Mouse (Mus musculus) heart, embryonic 16.5 days (tissue): Measurements from ENCODE around the gene Vmn1r188. TPM values are rescaled to one million over a fixed set of nuclear protein-coding genes. Genes with fewer than 3 reads are reported as not detected.
"Not testable (repeated sequence)": the region's sequence is repeated elsewhere in the genome, so short reads cannot be mapped to it uniquely, and the experiment has no call there.

Experiments used
- ATAC-seq: fragments of 200-750 bp; cut with Nextera tagmentation; replicated peaks from 2 replicates; pipeline ENCODE4 v1.8.0; 2017; ENCODE audit warnings: moderate number of reproducible peaks; ENCODE audit not compliant: insufficient read depth, low FRiP score; ENCODE audit errors: extremely low read depth
- H3K27ac ChIP-seq: fragments of 300-500 bp; sonication (generic); 2 replicates; pipeline ENCODE4 v1.5.1; 2014; ENCODE audit warnings: mild to moderate bottlenecking, low read length, control low read depth, moderate library complexity
- H3K27me3 ChIP-seq: fragments of 300-500 bp; sonication (generic); 2 replicates; pipeline ENCODE4 v1.6.1; 2014; ENCODE audit warnings: low read length, mixed read lengths; ENCODE audit not compliant: control insufficient read depth, insufficient read depth
- H3K36me3 ChIP-seq: fragments of 300-500 bp; sonication (generic); 2 replicates; pipeline ENCODE4 v1.6.1; 2014; ENCODE audit not compliant: control insufficient read depth, insufficient read depth
- H3K4me1 ChIP-seq: fragments of 300-500 bp; sonication (generic); 2 replicates; pipeline ENCODE4 v1.6.1; 2014; ENCODE audit warnings: low read length, mixed read lengths; ENCODE audit not compliant: control insufficient read depth, insufficient read depth
- H3K4me2 ChIP-seq: fragments of 300-500 bp; sonication (generic); 2 replicates; pipeline ENCODE4 v1.6.1; 2014; ENCODE audit warnings: low read depth, mild to moderate bottlenecking, control low read depth, low read length
- H3K4me3 ChIP-seq: fragments of 300-500 bp; sonication (generic); 2 replicates; pipeline ENCODE4 v1.5.1; 2014; ENCODE audit warnings: mild to moderate bottlenecking, control low read depth, low read length
- H3K9ac ChIP-seq: fragments of 300-500 bp; sonication (generic); 2 replicates; pipeline ENCODE4 v1.6.1; 2014; ENCODE audit warnings: low read length, control low read depth
- H3K9me3 ChIP-seq: fragments of 300-500 bp; sonication (generic); replicated peaks from 2 replicates; pipeline ENCODE4 v1.6.1; 2016; ENCODE audit warnings: low read length; ENCODE audit not compliant: control insufficient read depth
- WGBS: fragments of 180-500 bp; shearing (Covaris S2); extraction: QIAGEN DNeasy Blood & Tissue Kit; methylation state at CpG from one replicate; pipeline ENCODE4 v1.1.7; 2014; 5-methylcytosine and 5-hydroxymethylcytosine counted together
- microRNA-seq: library from miRNA; unstranded; fragments of <30 nt; microRNA quantifications from one replicate; pipeline ENCODE4, GENCODE M21; 2017
- polyA plus RNA-seq: library from polyadenylated mRNA; unstranded; fragments of >200 nt; fragmentation: Nextera tagmentation; extraction: Ambion mirVana; gene quantifications from 2 replicates; pipeline ENCODE4 v1.2.1, GENCODE M21; 2015

Vmn1r188 gene
- polyA plus RNA-seq, 1 experiment from 2014 or later: not detected

DNA sequence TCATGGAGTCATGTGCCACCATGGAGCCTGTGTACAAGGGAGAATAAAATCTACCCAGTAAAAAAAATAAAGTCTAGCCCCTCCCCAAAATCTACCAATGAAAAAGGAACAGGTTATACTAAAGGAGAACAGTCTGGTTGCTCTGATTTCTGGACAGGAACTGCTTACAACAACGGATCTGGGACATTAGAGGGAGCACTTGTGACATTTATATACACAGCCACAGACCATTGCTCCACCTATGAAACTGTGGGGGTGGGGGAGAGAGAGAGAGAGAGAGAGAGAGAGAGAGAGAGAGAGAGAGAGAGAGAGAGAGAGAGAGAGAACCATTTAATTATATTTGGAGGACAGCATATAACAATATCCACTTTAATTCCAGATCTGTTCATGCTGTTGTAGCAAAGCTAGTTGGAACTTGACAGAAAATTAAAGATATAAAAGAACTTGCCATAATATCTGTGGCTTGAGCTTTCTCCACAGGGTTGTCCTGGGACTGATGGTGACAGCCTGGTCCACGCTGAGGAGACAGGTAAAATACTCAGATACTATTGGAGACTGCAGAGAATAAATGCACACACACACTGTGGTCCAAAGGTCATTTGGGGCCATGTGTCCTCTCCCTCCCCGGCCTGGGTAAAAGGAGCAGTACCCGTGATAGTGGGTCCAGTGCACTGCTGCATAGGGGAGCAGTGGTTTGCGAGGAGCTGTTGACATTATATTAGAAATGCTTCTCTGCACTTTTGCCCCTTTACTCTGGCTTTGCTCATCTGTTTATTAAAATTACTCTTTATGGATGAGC is 52.5 kb downstream of the Vmn1r188 start:
- H3K27ac ChIP-seq, H3K36me3 ChIP-seq, H3K9me3 ChIP-seq, ATAC-seq, H3K4me3 ChIP-seq, H3K4me2 ChIP-seq, H3K4me1 ChIP-seq, H3K27me3 ChIP-seq, H3K9ac ChIP-seq: not testable (repeated sequence)
- 57% methylated on average over 5 of the region's 5 CpGs for WGBS

Small RNA genes within 50 kb of the gene (microRNA-seq; reads per million reads assigned to microRNA genes)
- gene Gm26300 (not detected), gene Gm44390 (not detected), gene Gm44486 (not detected)

Other genes starting within 250 kb of the Vmn1r188 start
- gene Zfp184, start 139.3 kb upstream of the Vmn1r188 start, polyA plus RNA-seq: 2.9 and 4.7 TPM in 2 replicates
- not detected in 2 replicates for gene Pom121l2, start 103.2 kb upstream of the Vmn1r188 start, polyA plus RNA-seq
- 62.9 and 135 TPM in 2 replicates for gene Prss16, start 74.7 kb upstream of the Vmn1r188 start, polyA plus RNA-seq
- gene Hist1h2ah, start 48.9 kb upstream of the Vmn1r188 start, polyA plus RNA-seq: 5.3 and 7.9 TPM in 2 replicates
- 1.6 and 3.1 TPM in 2 replicates for gene Hist1h2bk, start 48.6 kb upstream of the Vmn1r188 start, polyA plus RNA-seq
- 9.0 and 10.6 TPM in 2 replicates for gene Hist1h4i, start 43.1 kb upstream of the Vmn1r188 start, polyA plus RNA-seq
- 13.3 and 22.0 TPM in 2 replicates for gene Hist1h2ag, start 41.5 kb upstream of the Vmn1r188 start, polyA plus RNA-seq
- 5.5 and 9.9 TPM in 2 replicates for gene Hist1h2bj, start 41.2 kb upstream of the Vmn1r188 start, polyA plus RNA-seq
- gene Vmn1r189, start 21.4 kb downstream of the Vmn1r188 start, polyA plus RNA-seq: not detected in 2 replicates
- not detected in 2 replicates for gene Vmn1r191, start 99.5 kb downstream of the Vmn1r188 start, polyA plus RNA-seq
- gene Vmn1r192, start 106.7 kb downstream of the Vmn1r188 start, polyA plus RNA-seq: not detected in 2 replicates
- not detected in 2 replicates for gene Vmn1r193, start 138.7 kb downstream of the Vmn1r188 start, polyA plus RNA-seq
- not detected in 2 replicates for gene Vmn1r194, start 159.8 kb downstream of the Vmn1r188 start, polyA plus RNA-seq
- gene Vmn1r195, start 186.1 kb downstream of the Vmn1r188 start, polyA plus RNA-seq: not detected in 2 replicates
- not detected in 2 replicates for gene Vmn1r196, start 205.5 kb downstream of the Vmn1r188 start, polyA plus RNA-seq
- not detected in 2 replicates for gene Vmn1r197, start 240.1 kb downstream of the Vmn1r188 start, polyA plus RNA-seq